Mouse (Mus musculus) hindbrain, embryonic 16.5 days (tissue): ENCODE results near the gene Cntn5. TPM values are rescaled to one million over a fixed set of nuclear protein-coding genes. Genes with fewer than 3 reads are reported as not detected.

Source experiments
- microRNA-seq: library from miRNA; unstranded; fragments of <30 nt; microRNA quantifications from one replicate; pipeline ENCODE4, GENCODE M21; 2017
- polyA plus RNA-seq: library from polyadenylated mRNA; unstranded; fragments of >200 nt; fragmentation: Nextera tagmentation; extraction: Ambion mirVana; gene quantifications from 2 replicates; pipeline ENCODE4 v1.2.1, GENCODE M21; 2015

Gene Cntn5
- polyA plus RNA-seq, 1 experiment from 2014 or later = 20.4 TPM

Small RNA genes lying within 50 kb of the gene (microRNA-seq; reads per million reads assigned to microRNA genes)
- gene Gm24496 (not detected), gene Gm25086 (not detected), gene Gm26195 (not detected), gene Mir6237 (not detected)
